Mouse (Mus musculus): ENCODE measurements around the gene Gusb. TPM values are rescaled to one million over a fixed set of nuclear protein-coding genes. Genes with fewer than 3 reads are reported as not detected.
"Not testable (repeated sequence)": the region's sequence is repeated elsewhere in the genome, so short reads cannot be mapped to it uniquely, and the experiment has no call there.

Gusb gene
- 1 to 10 TPM; 7.3 to 8.0 TPM for total RNA-seq (2021)
- long read RNA-seq, experiment 1, partial matches to known transcripts: 1 of 6 reads
- long read RNA-seq, experiment 1, other reads (novel, unspliced or antisense): 1 of 6 reads
- long read RNA-seq, experiment 2, partial matches to known transcripts: 0 of 6 reads
- long read RNA-seq, experiment 2, other reads (novel, unspliced or antisense): 2 of 6 reads

- DNase-seq: peak; percentile 73 to 78
- intact Hi-C loops (cut with DNase I): no loop called here
Observed at GRCm38 (mm10) chr5:130002301-130003146, at the start of gene Gusb. TSS of gene Gusb (minus strand) at chr5:130003049.

GRCm38 (mm10) chr5:130052510-130052909 lies 49.7 kb upstream of the Gusb start:
- intact Hi-C loops (cut with DNase I): no loop called here

GRCm38 (mm10) chr5:130051073-130051860 lies 48.4 kb upstream of the Gusb start:
- intact Hi-C loops (cut with DNase I): no loop called here
- DNase-seq: no peak

More at GRCm38 (mm10) chr5:130052510-130052909, 49.7 kb upstream of the Gusb start:
- DNase-seq: no peak

- intact Hi-C loops (cut with DNase I): no loop called here
- no peak for DNase-seq
Observed at GRCm38 (mm10) chr5:130050416-130050815, 47.6 kb upstream of the Gusb start.

- DNase-seq: peak; percentile 15 to 52
- intact Hi-C loops (cut with DNase I): no loop called here
Observed at GRCm38 (mm10) chr5:130048786-130049520, 46.1 kb upstream of the Gusb start.

- no peak for DNase-seq
- intact Hi-C loops (cut with DNase I): no loop called here
Observed at GRCm38 (mm10) chr5:130047013-130047412, 44.2 kb upstream of the Gusb start.

GRCm38 (mm10) chr5:130046589-130046988 lies 43.7 kb upstream of the Gusb start:
- intact Hi-C loops (cut with DNase I): no loop called here
- no peak for DNase-seq

- no peak for DNase-seq
- intact Hi-C loops (cut with DNase I): no loop called here
Observed at GRCm38 (mm10) chr5:130046100-130046499, 43.3 kb upstream of the Gusb start.

- intact Hi-C loops (cut with DNase I): loop anchor here (1.0 kb wide), 1 partner anchor 95 kb away; no protein-coding TSS in a partner anchor
- DNase-seq: peak; percentile 54 to 66
Observed at GRCm38 (mm10) chr5:130044201-130044695, 41.4 kb upstream of the Gusb start.

GRCm38 (mm10) chr5:130043741-130044140 lies 40.9 kb upstream of the Gusb start:
- DNase-seq: no peak
- intact Hi-C loops (cut with DNase I): loop anchor here (1.0 kb wide), 1 partner anchor 96 kb away; no protein-coding TSS in a partner anchor

- no peak for DNase-seq
- intact Hi-C loops (cut with DNase I): loop anchor here (2.0 kb wide), 1 partner anchor 22 kb away; no protein-coding TSS in a partner anchor
Observed at GRCm38 (mm10) chr5:130041262-130041661, 38.4 kb upstream of the Gusb start.

GRCm38 (mm10) chr5:130040797-130041196 lies 37.9 kb upstream of the Gusb start:
- DNase-seq: no peak
- intact Hi-C loops (cut with DNase I): loop anchor here (2.0 kb wide), 1 partner anchor 22 kb away; no protein-coding TSS in a partner anchor

- DNase-seq: peak; percentile 56 to 58
- intact Hi-C loops (cut with DNase I): loop anchor here (5.0 kb wide), 1 partner anchor 41 kb away; no protein-coding TSS in a partner anchor
Observed at GRCm38 (mm10) chr5:130037752-130038455, 35.1 kb upstream of the Gusb start.

GRCm38 (mm10) chr5:130036300-130036699 lies 33.5 kb upstream of the Gusb start:
- intact Hi-C loops (cut with DNase I): loop anchor here (5.0 kb wide), 1 partner anchor 39 kb away; no protein-coding TSS in a partner anchor
- not testable (repeated sequence) for DNase-seq

GRCm38 (mm10) chr5:130033869-130034268 lies 31.0 kb upstream of the Gusb start:
- intact Hi-C loops (cut with DNase I): no loop called here
- DNase-seq: no peak

- no peak for DNase-seq
- intact Hi-C loops (cut with DNase I): no loop called here
Observed at GRCm38 (mm10) chr5:130031410-130032390, 28.9 kb upstream of the Gusb start.

- peak; percentile 69 to 75 for DNase-seq
- intact Hi-C loops (cut with DNase I): no loop called here
Observed at GRCm38 (mm10) chr5:130029142-130029897, 26.5 kb upstream of the Gusb start, which contains the start of the genes Asl and Crcp. TSS of gene Asl (minus strand) at chr5:130029247. TSS of gene Crcp (plus strand) at chr5:130029290.

Measured in gastrocnemius, postnatal 36 days (tissue).